21 mouse cellular contexts compared by ENCODE assay signal in the genomic region with DNA sequence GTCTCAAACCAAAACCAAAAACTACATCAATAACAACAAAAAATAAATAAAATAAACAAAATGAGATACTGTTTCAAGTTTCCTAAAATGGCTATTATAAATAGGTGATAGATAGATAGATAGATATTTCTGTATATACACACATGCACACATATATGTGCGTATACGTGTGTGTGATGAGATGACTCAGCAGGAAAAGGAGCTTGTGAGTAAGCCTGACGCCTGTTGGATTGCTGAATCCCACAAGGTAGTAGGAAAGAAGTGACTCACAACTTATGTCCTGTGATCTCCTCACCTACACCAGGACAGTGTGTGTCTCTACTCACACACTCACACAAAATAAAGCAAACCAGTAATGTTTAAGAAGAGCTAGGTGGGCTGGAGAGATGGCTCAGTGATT. TPM values are rescaled to one million over a fixed set of nuclear protein-coding genes. Genes with fewer than 3 reads are reported as not detected.
"Had no signal": no experiment of that assay in that cellular context is flagged by ENCODE, and none has a peak within 500 bp of the region (broad histone marks: within the 10 kb centered on the region; RNA-seq: fewer than 3 reads in every experiment).

No protein-coding gene starts in this region.

- H3K4me3 ChIP-seq: kidney, embryonic 15.5 days; left cerebral cortex, adult 2 months; limb, embryonic 12.5 days; limb, embryonic 15.5 days; lung, embryonic 15.5 days had no signal

- H3K27me3 ChIP-seq: kidney, embryonic 15.5 days; limb, embryonic 15.5 days; lung, embryonic 15.5 days had no signal

- H3K9ac ChIP-seq: kidney, embryonic 15.5 days; limb, embryonic 12.5 days; limb, embryonic 15.5 days; lung, embryonic 15.5 days had no signal

- H3K9me3 ChIP-seq: limb, embryonic 15.5 days; lung, embryonic 15.5 days had no signal

- H3K4me2 ChIP-seq: kidney, embryonic 15.5 days; limb, embryonic 12.5 days; limb, embryonic 15.5 days; lung, embryonic 15.5 days; midbrain, embryonic 11.5 days had no signal

- H3K4me1 ChIP-seq: limb, embryonic 12.5 days; limb, embryonic 15.5 days; lung, embryonic 15.5 days had no signal

- H3K27ac ChIP-seq: kidney, embryonic 15.5 days; left cerebral cortex, adult 2 months; limb, embryonic 12.5 days; limb, embryonic 15.5 days; lung, embryonic 15.5 days had no signal

- H3K36me3 ChIP-seq: kidney, embryonic 15.5 days; limb, embryonic 12.5 days; limb, embryonic 15.5 days; lung, embryonic 15.5 days had no signal

- DNase-seq: kidney, adult 11 months; kidney, adult 8-10 months; kidney, postnatal 10 days; kidney, postnatal 36 days; layer of hippocampus, postnatal 36 days; left cerebral cortex, postnatal 4 days; lung, adult 18-20 months; lung, postnatal 10 days; lung, postnatal 36 days; midbrain, embryonic 14.5 days; right cerebral cortex, postnatal 14 days; right cerebral cortex, postnatal 4 days; thymus, postnatal 25 days had no signal

RNA-seq across cellular contexts. Expression of a gene that starts 10.4 kb away (rescaled TPM):
- total RNA-seq: megakaryocyte progenitor cell, adult 5-6 weeks; megakaryocyte-erythroid progenitor cell, adult 5-6 weeks had no signal
